Mouse (Mus musculus): Measurements from ENCODE around the gene Pou6f2. TPM values are rescaled to one million over a fixed set of nuclear protein-coding genes. Genes with fewer than 3 reads are reported as not detected.

Pou6f2 gene
- polyA plus RNA-seq, 1 experiment = 0.94 TPM

- no peaks in the 10 kb centered on the region for H3K4me1 ChIP-seq (ENCODE audit: control insufficient read depth, insufficient read depth, low read length)
- no peak overlapping the region for H3K4me3 ChIP-seq (ENCODE audit: insufficient read depth, low read length)
- H3K27ac ChIP-seq (ENCODE audit: insufficient read depth, low read length) = no peak overlapping the region
- TF ChIP-seq CTCF (IDR thresholded peaks at IDR 0.05; ENCODE audit: extremely low read depth, insufficient read depth, low read length) (no peak), POLR2A (IDR thresholded peaks at IDR 0.05; ENCODE audit: extremely low read depth, insufficient read depth, low read length) (no peak)
These were observed 115.0 kb downstream of the Pou6f2 start for GRCm38 (mm10) chr13:18282361-18282982.

DNA sequence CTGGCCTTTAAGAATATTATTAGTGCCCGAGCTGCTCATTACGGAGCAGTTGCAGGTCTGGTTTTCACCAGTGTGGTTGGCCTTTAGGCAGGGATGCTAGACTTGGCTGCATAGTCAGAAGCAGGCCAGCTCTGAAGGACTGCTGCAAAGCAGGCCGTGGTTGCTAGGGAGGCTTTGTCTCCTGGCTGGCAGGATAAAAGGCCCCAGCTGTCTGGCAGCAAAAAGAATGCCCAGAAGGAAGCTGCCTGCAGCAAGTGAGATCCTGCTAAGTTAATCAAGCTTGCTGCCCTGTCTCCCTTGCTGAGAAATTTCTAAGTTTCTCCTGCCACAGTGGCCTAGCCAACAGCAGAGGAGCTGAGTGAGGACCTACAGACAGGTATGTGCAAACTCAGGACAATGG lies 116.4 kb downstream of the Pou6f2 start:
- no peak overlapping the region for H3K27ac ChIP-seq (ENCODE audit: insufficient read depth, low read length)
- H3K4me1 ChIP-seq (ENCODE audit: control insufficient read depth, insufficient read depth, low read length) = no peaks in the 10 kb centered on the region
- no peak for TF ChIP-seq CTCF (IDR thresholded peaks at IDR 0.05; ENCODE audit: extremely low read depth, insufficient read depth, low read length)
- TF ChIP-seq POLR2A (IDR thresholded peaks at IDR 0.05; ENCODE audit: extremely low read depth, insufficient read depth, low read length) = no peak
- no peak overlapping the region for H3K4me3 ChIP-seq (ENCODE audit: insufficient read depth, low read length)

DNA sequence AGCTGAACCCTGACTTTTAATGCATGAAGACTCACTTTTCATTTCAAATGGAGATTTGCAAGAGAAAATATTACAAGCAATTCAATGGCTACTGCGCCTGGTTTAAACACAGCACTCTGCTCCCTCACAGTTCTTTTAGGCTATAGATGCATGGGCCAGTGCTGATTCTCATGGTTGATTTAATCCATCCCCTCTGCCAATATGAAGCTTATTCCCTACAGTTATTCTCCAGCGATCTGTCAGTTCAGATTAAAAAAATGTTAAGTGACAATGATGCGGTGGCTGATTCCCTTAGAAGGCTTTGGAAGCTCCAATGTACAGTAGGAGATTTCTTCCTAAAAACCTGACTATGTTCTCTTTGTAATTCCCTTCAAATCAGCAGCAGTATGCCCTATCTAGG lies 144.4 kb downstream of the Pou6f2 start:
- H3K4me1 ChIP-seq (ENCODE audit: control insufficient read depth, insufficient read depth, low read length) = no peaks in the 10 kb centered on the region
- no peak for TF ChIP-seq CTCF (IDR thresholded peaks at IDR 0.05; ENCODE audit: extremely low read depth, insufficient read depth, low read length)
- no peak for TF ChIP-seq POLR2A (IDR thresholded peaks at IDR 0.05; ENCODE audit: extremely low read depth, insufficient read depth, low read length)
- no peak overlapping the region for H3K27ac ChIP-seq (ENCODE audit: insufficient read depth, low read length)
- H3K4me3 ChIP-seq (ENCODE audit: insufficient read depth, low read length) = no peak overlapping the region

DNA sequence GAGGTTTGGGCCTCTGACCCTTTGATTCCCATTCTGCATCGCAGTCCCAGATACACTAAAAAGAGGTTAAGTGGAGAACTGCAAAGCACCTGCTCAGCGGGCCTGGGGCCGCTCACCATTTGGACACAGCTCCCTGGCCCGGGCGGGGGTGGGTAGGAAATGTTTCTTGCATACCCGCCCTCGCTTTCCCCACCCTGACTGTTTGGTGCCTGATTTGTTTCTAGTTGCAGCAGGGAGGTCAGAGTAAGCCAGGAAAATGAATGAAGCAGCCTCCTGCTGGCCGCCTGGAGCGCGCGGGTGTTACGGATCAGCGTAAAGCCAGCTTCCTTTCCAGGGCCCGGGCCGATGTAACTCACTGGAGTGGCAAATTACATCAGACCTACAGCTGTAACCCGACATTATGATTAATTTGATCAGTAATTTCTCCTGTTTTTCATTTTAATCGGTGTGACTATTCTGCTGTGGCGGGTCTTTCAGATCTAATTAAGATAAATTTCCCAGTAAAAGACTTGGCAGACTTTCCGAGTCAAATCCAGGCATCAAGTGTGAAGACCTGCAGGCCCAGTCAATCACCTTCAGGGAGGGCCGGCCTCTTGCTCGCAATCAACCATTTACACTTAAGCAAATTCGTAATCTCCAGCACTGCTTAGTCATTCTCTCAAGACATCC lies 178.8 kb downstream of the Pou6f2 start:
- no peak for TF ChIP-seq CTCF (IDR thresholded peaks at IDR 0.05; ENCODE audit: extremely low read depth, insufficient read depth, low read length)
- TF ChIP-seq POLR2A (IDR thresholded peaks at IDR 0.05; ENCODE audit: extremely low read depth, insufficient read depth, low read length) = no peak
- Histone ChIP-seq H3K4me1 (ENCODE audit: control insufficient read depth, insufficient read depth, low read length) (no peaks in the 10 kb centered on the region), H3K4me3 (ENCODE audit: insufficient read depth, low read length) (no peak overlapping the region), H3K27ac (ENCODE audit: insufficient read depth, low read length) (no peak overlapping the region)

DNA sequence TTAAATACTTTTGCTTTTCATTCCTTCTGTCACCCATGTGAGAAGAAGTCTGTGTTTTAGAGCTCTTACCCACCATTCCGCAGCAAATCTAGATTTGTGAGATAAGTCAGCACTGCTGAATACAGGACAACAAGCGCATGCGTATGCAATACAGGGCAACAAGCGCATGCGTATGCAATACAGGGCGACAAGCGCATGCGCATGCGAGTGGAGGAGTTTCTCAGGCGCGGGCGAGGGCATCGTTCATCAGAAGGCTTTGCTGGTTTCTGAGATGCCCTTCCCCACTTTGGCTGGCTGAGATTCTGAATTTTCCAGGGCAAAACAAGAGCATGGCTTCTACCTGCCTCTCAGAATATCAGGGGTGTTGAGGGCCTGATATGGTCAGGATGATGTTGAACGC lies 186.2 kb downstream of the Pou6f2 start:
- H3K4me1 ChIP-seq (ENCODE audit: control insufficient read depth, insufficient read depth, low read length) = no peaks in the 10 kb centered on the region
- H3K27ac ChIP-seq (ENCODE audit: insufficient read depth, low read length) = no peak overlapping the region
- TF ChIP-seq POLR2A (IDR thresholded peaks at IDR 0.05; ENCODE audit: extremely low read depth, insufficient read depth, low read length) (no peak), CTCF (IDR thresholded peaks at IDR 0.05; ENCODE audit: extremely low read depth, insufficient read depth, low read length) (no peak)
- no peak overlapping the region for H3K4me3 ChIP-seq (ENCODE audit: insufficient read depth, low read length)

- no peak for TF ChIP-seq CTCF (IDR thresholded peaks at IDR 0.05; ENCODE audit: extremely low read depth, insufficient read depth, low read length)
- no peak overlapping the region for H3K27ac ChIP-seq (ENCODE audit: insufficient read depth, low read length)
- no peak overlapping the region for H3K4me3 ChIP-seq (ENCODE audit: insufficient read depth, low read length)
- H3K4me1 ChIP-seq (ENCODE audit: control insufficient read depth, insufficient read depth, low read length) = no peaks in the 10 kb centered on the region
These were observed 192.8 kb downstream of the Pou6f2 start for GRCm38 (mm10) chr13:18204476-18205250.

DNA sequence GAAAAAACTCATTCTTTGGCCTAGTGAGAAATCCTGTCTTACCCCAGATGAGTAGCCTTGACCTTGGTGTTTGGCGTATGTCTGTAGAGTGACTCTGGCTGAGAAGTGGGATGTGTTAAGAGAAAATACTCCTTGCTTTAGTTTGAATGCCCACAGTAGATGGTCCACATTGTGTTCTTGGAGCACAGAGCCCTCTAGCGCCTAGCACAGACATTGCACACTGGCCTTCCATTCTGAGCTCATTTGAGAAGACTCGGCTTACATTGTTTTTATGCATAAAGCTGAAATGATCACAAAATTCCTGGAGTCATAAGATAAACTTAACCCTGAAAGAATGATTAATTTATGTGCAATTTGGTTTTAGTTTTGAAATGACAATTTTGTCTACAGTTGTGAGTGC lies 223.5 kb downstream of the Pou6f2 start:
- TF ChIP-seq POLR2A (IDR thresholded peaks at IDR 0.05; ENCODE audit: extremely low read depth, insufficient read depth, low read length) (no peak), CTCF (IDR thresholded peaks at IDR 0.05; ENCODE audit: extremely low read depth, insufficient read depth, low read length) (peak; percentile 65)
- Histone ChIP-seq H3K4me3 (ENCODE audit: insufficient read depth, low read length) (no peak overlapping the region), H3K4me1 (ENCODE audit: control insufficient read depth, insufficient read depth, low read length) (no peaks in the 10 kb centered on the region), H3K27ac (ENCODE audit: insufficient read depth, low read length) (no peak overlapping the region)

DNA sequence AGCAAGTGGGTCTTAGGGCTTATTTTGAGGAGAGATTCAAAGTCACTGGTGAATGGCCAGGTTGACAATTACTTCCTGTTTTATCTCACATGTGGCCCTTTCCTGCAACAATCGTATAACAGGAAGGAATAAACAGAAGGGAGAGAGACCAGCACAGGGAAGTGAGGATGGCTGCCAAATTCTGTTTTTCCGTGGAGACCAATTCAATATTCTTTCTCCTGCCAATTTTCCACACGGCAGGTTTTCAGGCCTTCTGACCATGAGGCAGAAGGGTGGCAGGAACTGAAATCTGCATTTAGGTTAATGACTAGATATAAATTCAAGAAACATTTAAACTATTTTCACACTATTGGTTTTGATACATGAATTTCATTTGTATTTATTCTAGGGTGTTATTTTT lies 224.5 kb downstream of the Pou6f2 start:
- H3K4me3 ChIP-seq (ENCODE audit: insufficient read depth, low read length) = no peak overlapping the region
- H3K4me1 ChIP-seq (ENCODE audit: control insufficient read depth, insufficient read depth, low read length) = no peaks in the 10 kb centered on the region
- TF ChIP-seq CTCF (IDR thresholded peaks at IDR 0.05; ENCODE audit: extremely low read depth, insufficient read depth, low read length) (no peak), POLR2A (IDR thresholded peaks at IDR 0.05; ENCODE audit: extremely low read depth, insufficient read depth, low read length) (no peak)
- H3K27ac ChIP-seq (ENCODE audit: insufficient read depth, low read length) = no peak overlapping the region

DNA sequence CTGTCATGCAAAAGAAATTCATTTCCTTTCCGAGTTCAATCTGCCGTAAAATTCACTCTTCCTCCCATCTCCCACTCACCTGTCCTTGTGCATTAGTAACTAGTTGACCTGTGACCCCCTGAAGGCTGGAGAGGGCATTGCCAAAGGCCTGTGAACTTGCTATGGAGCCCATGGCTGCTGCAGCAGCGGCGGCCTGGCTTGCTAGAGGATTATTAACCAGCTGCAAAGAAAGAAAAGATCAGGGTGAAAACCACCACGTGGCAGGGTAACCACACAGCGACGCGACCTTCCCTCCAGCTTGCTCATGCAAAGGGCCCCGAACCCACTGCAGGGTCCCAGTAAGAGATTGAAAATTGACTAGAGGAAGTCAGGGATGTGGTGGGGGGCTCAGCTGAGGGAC lies 225.2 kb downstream of the Pou6f2 start:
- no peak for TF ChIP-seq POLR2A (IDR thresholded peaks at IDR 0.05; ENCODE audit: extremely low read depth, insufficient read depth, low read length)
- TF ChIP-seq CTCF (IDR thresholded peaks at IDR 0.05; ENCODE audit: extremely low read depth, insufficient read depth, low read length) = no peak
- no peak overlapping the region for H3K27ac ChIP-seq (ENCODE audit: insufficient read depth, low read length)

GRCm38 (mm10) chr13:18164182-18164581 lies 233.3 kb downstream of the Pou6f2 start:
- H3K27ac ChIP-seq (ENCODE audit: insufficient read depth, low read length) = no peak overlapping the region
- no peak overlapping the region for H3K4me3 ChIP-seq (ENCODE audit: insufficient read depth, low read length)
- TF ChIP-seq POLR2A (IDR thresholded peaks at IDR 0.05; ENCODE audit: extremely low read depth, insufficient read depth, low read length) (no peak), CTCF (IDR thresholded peaks at IDR 0.05; ENCODE audit: extremely low read depth, insufficient read depth, low read length) (no peak)
- H3K4me1 ChIP-seq (ENCODE audit: control insufficient read depth, insufficient read depth, low read length) = no peaks in the 10 kb centered on the region

More for the DNA sequence above, 225.2 kb downstream of the Pou6f2 start:
- no peak overlapping the region for H3K4me3 ChIP-seq (ENCODE audit: insufficient read depth, low read length)
- H3K4me1 ChIP-seq (ENCODE audit: control insufficient read depth, insufficient read depth, low read length) = no peaks in the 10 kb centered on the region

All from cortical plate, adult 2 months (tissue).